Mouse (Mus musculus) hindbrain, embryonic 11.5 days (tissue): ENCODE measurements around the gene Trim63. TPM values are rescaled to one million over a fixed set of nuclear protein-coding genes. Genes with fewer than 3 reads are reported as not detected.

ENCODE experiments used
- polyA plus RNA-seq: library from polyadenylated mRNA; unstranded; fragments of >200 nt; fragmentation: Nextera tagmentation; extraction: Ambion mirVana; gene quantifications from 2 replicates; pipeline ENCODE4 v1.2.1, GENCODE M21; 2014

Trim63 gene
- polyA plus RNA-seq, 1 experiment from 2014 or later: 0.12 TPM

Other genes starting within 250 kb of the Trim63 start
- 4.5 and 5.1 TPM in 2 replicates for gene Cd52, start 220.0 kb upstream of the Trim63 start, polyA plus RNA-seq
- gene Ubxn11, start 212.6 kb upstream of the Trim63 start, polyA plus RNA-seq: 5.7 and 5.8 TPM in 2 replicates
- gene Sh3bgrl3, start 186.3 kb upstream of the Trim63 start, polyA plus RNA-seq: 337 and 396 TPM in 2 replicates
- 27.8 and 27.9 TPM in 2 replicates for gene Cep85, start 128.0 kb upstream of the Trim63 start, polyA plus RNA-seq
- 0.06 TPM in 1 of 2 replicates, not detected in the other for gene Gm7534, start 112.1 kb upstream of the Trim63 start, polyA plus RNA-seq
- not detected in 2 replicates for gene Catsper4, start 87.7 kb upstream of the Trim63 start, polyA plus RNA-seq
- 0.14 and 0.28 TPM in 2 replicates for gene Cnksr1, start 76.7 kb upstream of the Trim63 start, polyA plus RNA-seq
- 0.20 and 0.32 TPM in 2 replicates for gene E130218I03Rik, start 71.5 kb upstream of the Trim63 start, polyA plus RNA-seq
- 18.3 and 20.4 TPM in 2 replicates for gene Zfp593, start 69.5 kb upstream of the Trim63 start, polyA plus RNA-seq
- gene Gm30191, start 68.2 kb upstream of the Trim63 start, polyA plus RNA-seq: 0.42 and 0.56 TPM in 2 replicates
- gene Grrp1, start 61.0 kb upstream of the Trim63 start, polyA plus RNA-seq: 5.1 and 5.7 TPM in 2 replicates
- gene Pdik1l, start 27.2 kb upstream of the Trim63 start, polyA plus RNA-seq: 23.5 and 25.1 TPM in 2 replicates
- gene Slc30a2, start 28.1 kb downstream of the Trim63 start, polyA plus RNA-seq: not detected in 2 replicates
- gene Extl1, start 68.7 kb downstream of the Trim63 start, polyA plus RNA-seq: 0.18 and 0.26 TPM in 2 replicates
- gene Pafah2, start 81.2 kb downstream of the Trim63 start, polyA plus RNA-seq: 7.9 and 10.2 TPM in 2 replicates
- 4,486 and 4,492 TPM in 2 replicates for gene Stmn1, start 153.2 kb downstream of the Trim63 start, polyA plus RNA-seq
- gene Paqr7, start 181.6 kb downstream of the Trim63 start, polyA plus RNA-seq: 1.7 and 2.5 TPM in 2 replicates
- 4.4 and 6.1 TPM in 2 replicates for gene Aunip, start 195.9 kb downstream of the Trim63 start, polyA plus RNA-seq
- gene Mtfr1l, start 220.3 kb downstream of the Trim63 start, polyA plus RNA-seq: 136 and 138 TPM in 2 replicates
- 16.7 and 22.7 TPM in 2 replicates for gene Selenon, start 237.0 kb downstream of the Trim63 start, polyA plus RNA-seq